Mouse (Mus musculus) MEL-GATA-1-ER (cell line): ENCODE measurements around the gene Trim71.

Source experiments
- DNase-seq: peaks from one replicate; pipeline ENCODE4 v3.0.0-alpha.2; 2012; ENCODE audit warnings: low read depth; ENCODE audit errors: extremely low read depth

Trim71 gene

DNA sequence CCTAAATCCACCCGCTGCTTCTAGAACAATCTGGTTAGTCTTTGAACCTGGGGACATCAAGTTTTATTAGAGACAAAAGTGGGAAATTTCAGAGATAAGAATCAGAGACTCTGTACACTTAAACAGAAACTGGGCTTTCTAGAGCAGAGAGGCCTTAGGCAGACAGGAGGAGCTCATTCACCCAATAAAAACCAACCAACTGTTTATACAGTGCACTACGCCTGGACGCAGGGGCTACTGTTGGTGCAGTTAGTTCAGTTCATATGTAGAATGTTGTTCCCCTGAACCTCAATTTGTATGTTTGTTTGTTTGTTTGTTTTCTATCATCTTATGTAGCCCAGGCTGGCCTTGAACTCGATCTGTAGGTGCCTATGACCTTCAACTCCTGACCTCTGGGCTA is 77.4 kb downstream of the Trim71 start:
- no peak for DNase-seq

DNA sequence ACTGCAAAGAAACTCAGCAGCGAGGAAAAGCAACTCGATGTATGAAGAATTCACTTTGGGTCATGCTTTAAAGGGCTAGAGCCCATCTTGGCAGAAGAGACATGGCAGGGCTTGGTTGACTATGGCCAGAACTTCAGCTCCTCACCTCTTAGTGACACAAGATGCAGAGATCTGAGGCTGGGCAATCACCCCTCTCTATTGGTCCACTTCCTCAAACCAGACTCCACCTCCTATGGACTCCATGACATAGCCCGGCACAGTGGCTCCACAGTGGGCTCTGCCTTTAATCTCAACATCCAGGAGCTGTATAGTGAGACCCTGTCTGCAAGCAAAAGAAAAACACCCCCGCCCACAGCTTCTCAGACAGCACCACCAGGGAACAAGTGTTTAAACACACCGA is 79.4 kb downstream of the Trim71 start:
- DNase-seq: no peak

DNA sequence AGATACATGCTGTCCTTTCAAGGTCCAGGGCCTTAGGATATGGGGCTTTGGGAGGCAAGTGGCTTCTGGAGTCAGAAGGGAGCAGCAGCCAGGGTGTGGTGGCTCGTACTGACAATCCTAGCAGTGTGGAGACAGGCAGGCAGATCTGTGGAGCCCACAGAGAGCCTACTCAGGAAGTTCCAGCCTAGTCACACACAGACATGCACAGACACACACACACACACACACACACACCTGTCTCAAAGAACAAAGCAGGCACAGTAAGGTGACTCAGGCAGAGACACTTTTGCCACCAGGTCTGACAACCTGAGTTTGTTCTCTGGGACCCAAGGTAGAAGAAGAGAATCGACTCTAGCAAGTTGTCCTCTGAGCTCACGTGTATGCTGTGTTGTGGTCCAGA is 83.2 kb downstream of the Trim71 start:
- no peak for DNase-seq

DNA sequence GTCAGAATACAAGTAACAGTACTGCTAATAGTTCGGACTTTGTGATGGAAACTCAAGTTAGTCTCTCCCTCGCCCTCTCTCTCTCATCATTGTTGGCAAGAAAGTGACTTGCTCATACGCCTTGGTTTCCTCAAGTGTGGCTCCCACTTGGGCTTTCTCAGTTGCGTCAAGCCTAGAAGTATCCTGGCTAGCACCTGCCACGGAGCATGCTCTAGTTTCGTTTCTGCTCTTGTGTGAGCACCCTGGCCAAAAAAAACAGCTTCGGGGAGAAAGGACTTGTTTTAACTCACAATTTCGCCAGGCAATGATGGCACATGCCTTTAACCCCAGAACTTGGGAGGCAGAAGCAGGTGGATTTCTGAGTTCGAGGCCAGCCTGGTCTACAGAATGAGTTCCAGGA is 87.2 kb downstream of the Trim71 start:
- DNase-seq: no peak

DNA sequence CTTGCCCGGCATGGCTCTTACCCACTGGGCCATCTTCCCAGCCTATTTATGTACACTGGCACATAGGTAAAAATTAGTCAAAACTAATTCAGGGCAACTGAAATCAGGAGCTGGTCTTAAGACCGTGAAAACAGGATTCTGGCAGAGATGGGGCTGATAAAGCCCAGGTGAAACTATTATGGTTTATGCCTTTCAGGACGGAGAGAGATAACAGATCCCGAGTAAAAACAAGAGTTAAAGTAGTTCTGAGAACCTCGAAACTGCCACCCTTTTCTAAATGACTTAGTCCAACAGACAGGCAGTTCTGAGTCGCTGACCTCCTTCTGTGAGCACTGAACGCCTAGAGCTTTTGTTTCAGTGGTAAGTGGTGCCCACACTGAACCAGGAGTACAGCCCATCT is 92.3 kb downstream of the Trim71 start:
- no peak for DNase-seq

DNA sequence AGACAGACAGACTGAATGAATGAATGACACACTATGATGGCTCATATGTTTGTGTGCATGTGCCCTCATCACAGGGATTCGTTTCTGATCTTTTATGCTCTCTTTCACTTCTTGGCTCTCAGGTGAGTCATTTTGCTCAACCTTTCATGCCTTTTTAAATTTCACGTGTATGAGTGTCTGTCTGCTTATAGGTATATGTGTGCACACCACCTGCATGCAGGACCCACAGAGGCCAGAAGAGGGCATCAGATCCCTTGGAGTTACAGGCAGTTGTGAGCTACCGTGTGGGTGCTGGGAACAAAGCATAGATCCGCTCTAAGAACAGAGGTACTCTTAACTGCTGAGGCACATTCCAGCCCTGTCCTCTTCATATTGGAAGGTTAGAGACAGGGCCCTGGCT is 95.5 kb downstream of the Trim71 start:
- no peak for DNase-seq

DNA sequence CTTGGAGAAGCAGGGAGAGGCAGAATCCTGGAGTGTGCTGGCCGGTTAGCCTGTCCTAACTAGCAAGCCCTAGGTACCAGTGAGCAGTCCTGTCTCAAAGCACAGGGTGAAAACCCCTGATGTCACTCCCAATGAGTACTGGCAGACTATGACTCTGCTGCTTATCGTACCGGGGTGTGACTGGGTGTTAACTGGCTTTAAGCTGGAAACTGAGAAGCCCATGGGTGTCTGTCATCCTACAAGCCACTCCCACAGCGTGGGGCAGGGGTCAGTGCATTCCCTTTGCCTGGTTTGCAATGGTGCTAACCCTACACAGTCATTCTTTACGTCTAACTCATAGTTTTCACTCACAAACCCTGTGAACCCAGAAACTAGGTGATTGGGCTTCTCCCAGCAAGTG is 96.0 kb downstream of the Trim71 start:
- DNase-seq: no peak

DNA sequence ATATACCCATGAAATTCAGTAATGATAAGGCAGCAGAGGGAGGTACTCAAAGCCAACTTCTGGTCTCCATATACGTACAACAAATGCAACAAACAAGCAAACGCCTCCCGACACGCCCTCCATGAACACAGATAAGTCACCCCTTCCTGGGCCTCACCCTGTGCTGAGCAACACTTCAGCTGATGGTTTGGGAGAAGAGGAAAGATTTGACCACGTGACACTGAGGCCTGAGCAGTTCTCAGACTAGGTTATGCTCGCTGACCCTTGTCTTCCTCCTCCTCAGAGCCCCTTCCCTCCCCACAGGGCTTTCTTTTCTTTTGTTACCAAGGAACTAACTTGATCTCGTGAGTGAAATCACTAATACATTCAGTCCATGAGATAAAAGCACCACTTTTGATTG is 97.3 kb downstream of the Trim71 start:
- DNase-seq: no peak

DNA sequence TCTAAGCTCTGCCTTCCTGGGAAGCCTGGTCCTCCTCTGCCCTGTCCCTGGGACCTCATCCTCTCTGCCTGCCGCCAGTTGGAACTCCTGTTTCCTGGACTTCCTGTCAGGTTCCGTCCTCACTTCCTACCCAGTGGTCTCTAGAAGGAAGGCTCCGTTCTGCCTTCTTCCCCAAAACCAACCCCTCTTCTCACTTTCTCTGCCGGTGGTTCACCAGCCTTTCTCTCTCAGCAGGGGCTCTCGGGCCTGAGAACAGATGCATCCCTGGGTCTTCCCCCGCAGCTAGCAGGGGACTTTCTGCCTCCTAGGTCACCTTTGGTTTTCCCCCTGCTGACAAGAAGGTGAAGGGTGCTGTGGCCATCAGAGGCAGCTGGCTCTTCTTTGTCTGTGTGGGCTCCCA is 98.7 kb downstream of the Trim71 start:
- DNase-seq: no peak

DNA sequence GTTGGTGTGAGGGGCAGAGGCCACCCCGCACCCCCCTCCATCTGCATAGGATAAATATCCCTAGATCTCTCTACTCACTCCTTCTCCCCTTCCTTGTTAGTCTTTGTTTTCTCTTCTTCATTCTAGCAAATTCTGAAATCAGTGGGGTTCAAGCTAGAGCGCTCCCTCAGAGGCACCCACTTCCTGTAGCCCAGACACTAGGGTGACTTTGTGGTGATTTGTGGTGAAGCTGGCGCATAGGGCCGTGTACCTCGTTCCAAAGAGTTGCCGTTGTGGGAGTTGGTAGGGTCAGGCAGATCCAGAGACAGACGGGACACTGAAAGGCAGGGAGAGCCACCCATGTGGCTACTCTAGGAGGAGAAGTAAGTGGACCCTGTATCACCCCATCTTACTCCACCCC is 101.6 kb downstream of the Trim71 start:
- DNase-seq: no peak

DNA sequence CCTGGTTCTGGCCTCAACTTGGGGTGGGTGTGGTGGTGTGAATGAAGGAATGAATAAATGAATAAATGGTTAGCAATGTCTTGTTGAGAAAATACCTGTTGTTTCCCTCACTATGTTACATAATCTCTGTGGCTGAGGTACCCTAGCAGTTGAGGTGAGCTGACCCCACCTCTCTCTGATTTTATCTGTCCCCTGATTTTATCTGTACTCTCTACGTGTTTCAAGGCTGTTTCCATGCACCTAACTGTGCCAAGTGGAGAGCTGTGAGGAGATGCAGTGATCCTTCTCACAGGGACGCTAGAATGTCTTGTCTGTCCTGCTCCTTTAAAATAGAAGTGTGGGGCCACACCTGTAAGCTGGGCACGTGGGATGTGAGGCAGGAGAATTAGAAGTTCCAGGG is 105.7 kb downstream of the Trim71 start:
- no peak for DNase-seq
